Mouse (Mus musculus): ENCODE results near the gene Lce1l. TPM values are rescaled to one million over a fixed set of nuclear protein-coding genes. Genes with fewer than 3 reads are reported as not detected.

Gene Lce1l
- polyA plus RNA-seq, 1 experiment = not detected

DNA sequence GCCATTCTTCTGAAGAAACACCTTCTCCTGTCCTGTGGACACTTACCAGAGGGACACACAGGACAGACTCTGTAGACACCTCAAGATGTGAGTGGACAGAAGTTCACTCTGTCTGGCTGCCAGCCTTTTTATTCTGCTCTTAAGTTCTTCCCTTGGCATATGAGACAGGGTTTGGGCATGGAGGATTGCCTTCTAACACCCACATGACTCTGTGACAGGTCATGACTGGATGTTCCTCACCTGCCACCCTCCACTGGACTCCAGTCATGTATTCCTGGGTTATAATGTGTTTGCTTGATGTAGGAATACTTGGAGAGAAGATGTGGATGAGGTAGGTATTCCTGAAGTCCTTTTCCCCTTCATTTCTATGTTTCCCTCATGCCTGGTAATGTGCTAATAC, 43.3 kb downstream of the Lce1l start, which contains the start of gene Lce1k:
Lce1k (minus strand) TSS at position 101 of the 400 bp plus-strand sequence.
- no peak within 1 kb of the TSS for H3K4me3 ChIP-seq (replicated peaks; ENCODE audit: control insufficient read depth, low read depth, low read length)
- no peak within 1 kb of the TSS for H3K27ac ChIP-seq (ENCODE audit: control insufficient read depth, insufficient read depth, low read depth, low read length, poor library complexity)
- no peak for TF ChIP-seq POLR2A (IDR thresholded peaks at IDR 0.05; ENCODE audit: borderline replicate concordance, control insufficient read depth, low read depth, low read length)
- TF ChIP-seq CTCF (IDR thresholded peaks at IDR 0.05; ENCODE audit: control insufficient read depth, insufficient read depth, low read length) = no peak
- H3K4me1 ChIP-seq (ENCODE audit: control insufficient read depth, insufficient read depth, low read length) = no peaks in the 10 kb centered on the region

Other genes starting within 250 kb of the Lce1l start
- not detected in 2 replicates for gene 2210017I01Rik, start 243.8 kb downstream of the Lce1l start, polyA plus RNA-seq (2011; ENCODE audit: insufficient read depth, insufficient read length, low replicate concordance, missing spikeins)
- gene Lce6a, start 229.6 kb downstream of the Lce1l start, polyA plus RNA-seq (2011; ENCODE audit: insufficient read depth, insufficient read length, low replicate concordance, missing spikeins) = not detected in 2 replicates
- gene Lce1a1, start 203.0 kb downstream of the Lce1l start, polyA plus RNA-seq (2011; ENCODE audit: insufficient read depth, insufficient read length, low replicate concordance, missing spikeins) = not detected in 2 replicates
- not detected in 2 replicates for gene Lce1b, start 194.4 kb downstream of the Lce1l start, polyA plus RNA-seq (2011; ENCODE audit: insufficient read depth, insufficient read length, low replicate concordance, missing spikeins)
- gene Lce1a2, start 181.0 kb downstream of the Lce1l start, polyA plus RNA-seq (2011; ENCODE audit: insufficient read depth, insufficient read length, low replicate concordance, missing spikeins) = not detected in 2 replicates
- gene Lce1c, start 172.0 kb downstream of the Lce1l start, polyA plus RNA-seq (2011; ENCODE audit: insufficient read depth, insufficient read length, low replicate concordance, missing spikeins) = not detected in 2 replicates
- not detected in 2 replicates for gene Lce1d, start 164.1 kb downstream of the Lce1l start, polyA plus RNA-seq (2011; ENCODE audit: insufficient read depth, insufficient read length, low replicate concordance, missing spikeins)
- not detected in 2 replicates for gene Lce1e, start 142.2 kb downstream of the Lce1l start, polyA plus RNA-seq (2011; ENCODE audit: insufficient read depth, insufficient read length, low replicate concordance, missing spikeins)
- not detected in 2 replicates for gene Lce1f, start 130.9 kb downstream of the Lce1l start, polyA plus RNA-seq (2011; ENCODE audit: insufficient read depth, insufficient read length, low replicate concordance, missing spikeins)
- not detected in 2 replicates for gene Gm38119, start 112.2 kb downstream of the Lce1l start, polyA plus RNA-seq (2011; ENCODE audit: insufficient read depth, insufficient read length, low replicate concordance, missing spikeins)
- gene Lce1g, start 98.9 kb downstream of the Lce1l start, polyA plus RNA-seq (2011; ENCODE audit: insufficient read depth, insufficient read length, low replicate concordance, missing spikeins) = not detected in 2 replicates
- not detected in 2 replicates for gene Lce1h, start 86.2 kb downstream of the Lce1l start, polyA plus RNA-seq (2011; ENCODE audit: insufficient read depth, insufficient read length, low replicate concordance, missing spikeins)
- not detected in 2 replicates for gene Lce1i, start 72.4 kb downstream of the Lce1l start, polyA plus RNA-seq (2011; ENCODE audit: insufficient read depth, insufficient read length, low replicate concordance, missing spikeins)
- not detected in 2 replicates for gene Lce1j, start 60.8 kb downstream of the Lce1l start, polyA plus RNA-seq (2011; ENCODE audit: insufficient read depth, insufficient read length, low replicate concordance, missing spikeins)
- gene Lce1k, start 43.4 kb downstream of the Lce1l start, polyA plus RNA-seq (2011; ENCODE audit: insufficient read depth, insufficient read length, low replicate concordance, missing spikeins) = not detected in 2 replicates
- not detected in 2 replicates for gene Kprp, start 24.0 kb downstream of the Lce1l start, polyA plus RNA-seq (2011; ENCODE audit: insufficient read depth, insufficient read length, low replicate concordance, missing spikeins)
- gene 2310050C09Rik, start 18.9 kb upstream of the Lce1l start, polyA plus RNA-seq (2011; ENCODE audit: insufficient read depth, insufficient read length, low replicate concordance, missing spikeins) = not detected in 2 replicates
- gene Lce3a, start 74.9 kb upstream of the Lce1l start, polyA plus RNA-seq (2011; ENCODE audit: insufficient read depth, insufficient read length, low replicate concordance, missing spikeins) = not detected in 2 replicates
- not detected in 2 replicates for gene Lce3b, start 81.7 kb upstream of the Lce1l start, polyA plus RNA-seq (2011; ENCODE audit: insufficient read depth, insufficient read length, low replicate concordance, missing spikeins)
- gene Lce3c, start 93.2 kb upstream of the Lce1l start, polyA plus RNA-seq (2011; ENCODE audit: insufficient read depth, insufficient read length, low replicate concordance, missing spikeins) = not detected in 2 replicates
- gene Lce3d, start 106.1 kb upstream of the Lce1l start, polyA plus RNA-seq (2011; ENCODE audit: insufficient read depth, insufficient read length, low replicate concordance, missing spikeins) = not detected in 2 replicates
- gene Lce3e, start 115.8 kb upstream of the Lce1l start, polyA plus RNA-seq (2011; ENCODE audit: insufficient read depth, insufficient read length, low replicate concordance, missing spikeins) = not detected in 2 replicates
- not detected in 2 replicates for gene Lce3f, start 140.9 kb upstream of the Lce1l start, polyA plus RNA-seq (2011; ENCODE audit: insufficient read depth, insufficient read length, low replicate concordance, missing spikeins)
- not detected in 2 replicates for gene Crct1, start 164.4 kb upstream of the Lce1l start, polyA plus RNA-seq (2011; ENCODE audit: insufficient read depth, insufficient read length, low replicate concordance, missing spikeins)
- not detected in 2 replicates for gene Lce1m, start 167.8 kb upstream of the Lce1l start, polyA plus RNA-seq (2011; ENCODE audit: insufficient read depth, insufficient read length, low replicate concordance, missing spikeins)
- gene Gm4858, start 217.5 kb upstream of the Lce1l start, polyA plus RNA-seq (2011; ENCODE audit: insufficient read depth, insufficient read length, low replicate concordance, missing spikeins) = not detected in 2 replicates

All from bone marrow, adult 2 months (tissue).